19 mouse cellular contexts compared by ENCODE assay signal in genomic region chr9:40796054-40796453, GRCm38 (mm10). TPM values are rescaled to one million over a fixed set of nuclear protein-coding genes. Genes with fewer than 3 reads are reported as not detected.
DNase-seq lines count a peak whose midpoint lies in the region; ATAC-seq and TF ChIP-seq lines count a peak whose summit lies in the region.
"Had no signal": no experiment of that assay in that cellular context is flagged by ENCODE, and none has a peak within 500 bp of the region (broad histone marks: within the 10 kb centered on the region; RNA-seq: fewer than 3 reads in every experiment).

No protein-coding gene starts in this region.

- H3K27me3 ChIP-seq in heart, embryonic 13.5 days (replicated peaks): no peaks in the 10 kb centered on the region
- no peaks in the 10 kb centered on the region for H3K27me3 ChIP-seq in kidney, embryonic 16.5 days (ENCODE audit: insufficient read depth, low read length)
- no peaks in the 10 kb centered on the region for H3K27me3 ChIP-seq in ES-Bruce4 (ENCODE audit: control insufficient read depth, insufficient read depth, low read length, poor library complexity, severe bottlenecking)
- no peaks in the 10 kb centered on the region for H3K27me3 ChIP-seq in embryonic facial prominence, embryonic 10.5 days (replicated peaks; ENCODE audit: low read depth, poor library complexity, severe bottlenecking)
- H3K27me3 ChIP-seq: forebrain, embryonic 12.5 days had no signal

- peak overlapping the region; percentile 70 for H3K27ac ChIP-seq in heart, embryonic 13.5 days (replicated peaks)
- H3K27ac ChIP-seq in kidney, embryonic 16.5 days (ENCODE audit: low read length): peak overlapping the region; percentile 53; the same call in 1 of the 2 replicates
- peak overlapping the region; percentile 81 for H3K27ac ChIP-seq in ES-Bruce4 (ENCODE audit: insufficient read depth, low read length)
- peak overlapping the region; percentile 48; the same call in 1 of the 2 replicates for H3K27ac ChIP-seq in embryonic facial prominence, embryonic 10.5 days (replicated peaks)
- H3K27ac ChIP-seq: forebrain, embryonic 12.5 days; hindbrain, embryonic 10.5 days; hindbrain, postnatal 0 days; macrophage; midbrain, embryonic 10.5 days had no signal

- H3K36me3 ChIP-seq in heart, embryonic 13.5 days: no peaks in the 10 kb centered on the region
- H3K36me3 ChIP-seq in kidney, embryonic 16.5 days (ENCODE audit: insufficient read depth, low read length): no peaks in the 10 kb centered on the region
- H3K36me3 ChIP-seq in ES-Bruce4 (ENCODE audit: control insufficient read depth, insufficient read depth, low read length, poor library complexity, severe bottlenecking): no peaks in the 10 kb centered on the region
- H3K36me3 ChIP-seq in embryonic facial prominence, embryonic 10.5 days (replicated peaks): no peaks in the 10 kb centered on the region
- H3K36me3 ChIP-seq: forebrain, embryonic 12.5 days; hindbrain, embryonic 10.5 days; midbrain, embryonic 10.5 days had no signal

- no peak overlapping the region for H3K4me2 ChIP-seq in heart, embryonic 13.5 days
- H3K4me2 ChIP-seq in kidney, embryonic 16.5 days (replicated peaks; ENCODE audit: low read depth, low read length): no peak overlapping the region
- H3K4me2 ChIP-seq: forebrain, embryonic 12.5 days; liver, embryonic 11.5 days had no signal

- no peak overlapping the region for H3K4me3 ChIP-seq in heart, embryonic 13.5 days
- H3K4me3 ChIP-seq in kidney, embryonic 16.5 days (ENCODE audit: low read length): no peak overlapping the region
- no peak overlapping the region for H3K4me3 ChIP-seq in ES-Bruce4 (ENCODE audit: low read depth, low read length)
- no peak overlapping the region for H3K4me3 ChIP-seq in embryonic facial prominence, embryonic 10.5 days
- H3K4me3 ChIP-seq: forebrain, embryonic 12.5 days; hindbrain, embryonic 10.5 days; midbrain, embryonic 10.5 days had no signal

- no peak for TF ChIP-seq EP300 in ES-Bruce4 (IDR thresholded peaks at IDR 0.05; ENCODE audit: insufficient read depth, low read depth, low read length)

- WGBS in heart, embryonic 13.5 days: 31% methylated on average over 4 of the region's 4 CpGs
- 56% methylated on average over 4 of the region's 4 CpGs for WGBS in kidney, embryonic 16.5 days
- WGBS in embryonic facial prominence, embryonic 10.5 days: 65% methylated on average over 4 of the region's 4 CpGs

- no peaks in the 10 kb centered on the region for H3K9me3 ChIP-seq in heart, embryonic 13.5 days
- H3K9me3 ChIP-seq in kidney, embryonic 16.5 days (ENCODE audit: low read length): no peaks in the 10 kb centered on the region
- no peaks in the 10 kb centered on the region for H3K9me3 ChIP-seq in ES-Bruce4 (replicated peaks; ENCODE audit: control insufficient read depth, insufficient read depth, low read length, poor library complexity, severe bottlenecking)
- no peaks in the 10 kb centered on the region for H3K9me3 ChIP-seq in embryonic facial prominence, embryonic 10.5 days
- H3K9me3 ChIP-seq: forebrain, embryonic 12.5 days; hindbrain, embryonic 10.5 days; midbrain, embryonic 10.5 days had no signal

- no peak for DNase-seq in heart, adult 18-20 months
- DNase-seq in kidney, adult 9 months: no peak
- no peak for DNase-seq in embryonic facial prominence, embryonic 10.5 days (ENCODE audit: low spot score)
- DNase-seq in spleen, postnatal 4 days (ENCODE audit: low spot score in 2 of 2): no peak
- DNase-seq: adrenal gland, postnatal 36 days; cerebellum, adult 18-20 months; cerebellum, postnatal 36 days; gastrocnemius, postnatal 14 days; kidney, adult 8-10 months; lung, adult 18-20 months had no signal

- no peak for TF ChIP-seq CTCF in ES-Bruce4 (IDR thresholded peaks at IDR 0.05; ENCODE audit: low read depth, low read length)

- ATAC-seq in heart, embryonic 13.5 days (ENCODE audit: extremely low read depth, insufficient number of reproducible peaks, low FRiP score, low TSS enrichment): no peak
- no peak for ATAC-seq in kidney, embryonic 16.5 days (ENCODE audit: low FRiP score, low TSS enrichment)
- ATAC-seq: hindbrain, postnatal 0 days had no signal

- H3K4me1 ChIP-seq in heart, embryonic 13.5 days: peaks cover 43% of the 10 kb centered on the region
- peaks cover 24% of the 10 kb centered on the region for H3K4me1 ChIP-seq in kidney, embryonic 16.5 days (ENCODE audit: insufficient read depth, low read length)
- peaks cover 5% of the 10 kb centered on the region for H3K4me1 ChIP-seq in ES-Bruce4 (ENCODE audit: control insufficient read depth, insufficient read depth, low read length)
- H3K4me1 ChIP-seq in embryonic facial prominence, embryonic 10.5 days: peaks cover 36% of the 10 kb centered on the region

- H3K9ac ChIP-seq in heart, embryonic 13.5 days: no peak overlapping the region
- 0 out of 2 replicates have a peak overlapping the region, but pooled peaks have one; percentile 26 for H3K9ac ChIP-seq in kidney, embryonic 16.5 days (replicated peaks; ENCODE audit: low read length)
- peak overlapping the region; percentile 57 for H3K9ac ChIP-seq in ES-Bruce4 (ENCODE audit: low read depth, poor library complexity, severe bottlenecking)
- H3K9ac ChIP-seq: forebrain, embryonic 12.5 days had no signal

- TF ChIP-seq POLR2A in ES-Bruce4 (IDR thresholded peaks at IDR 0.05; ENCODE audit: insufficient read depth, low read length): no peak

RNA-seq across cellular contexts. Expression of gene Hspa8, which starts 4.7 kb away (rescaled TPM):
- polyA plus RNA-seq in heart, embryonic 13.5 days (2015; fragmentation: Nextera tagmentation; extraction: Ambion mirVana): 1,787 and 2,104 TPM in 2 replicates
- total RNA-seq in heart, adult 18-20 months (2021): 1,000 to 10,000 TPM; 1,743 to 1,808 TPM
- polyA plus RNA-seq in kidney, embryonic 16.5 days (2015; fragmentation: Nextera tagmentation; extraction: Ambion mirVana): 2,859 and 3,187 TPM in 2 replicates
- 3,442 and 3,618 TPM in 2 replicates for polyA plus RNA-seq in ES-Bruce4 (2011; ENCODE audit: insufficient read depth, insufficient read length, low read depth, missing spikeins)
- 3,691 and 4,038 TPM in 2 replicates for polyA plus RNA-seq in embryonic facial prominence, embryonic 10.5 days (2016; fragmentation: Nextera tagmentation; extraction: Ambion mirVana)
